Mouse (Mus musculus) ovary, postnatal 36 days (tissue): ENCODE measurements around the gene Mthfsd.

Source experiments
- DNase-seq: peaks from one replicate; pipeline ENCODE4 v3.0.0; 2022; ENCODE audit warnings: low spot score, mixed read lengths

Mthfsd gene

DNA sequence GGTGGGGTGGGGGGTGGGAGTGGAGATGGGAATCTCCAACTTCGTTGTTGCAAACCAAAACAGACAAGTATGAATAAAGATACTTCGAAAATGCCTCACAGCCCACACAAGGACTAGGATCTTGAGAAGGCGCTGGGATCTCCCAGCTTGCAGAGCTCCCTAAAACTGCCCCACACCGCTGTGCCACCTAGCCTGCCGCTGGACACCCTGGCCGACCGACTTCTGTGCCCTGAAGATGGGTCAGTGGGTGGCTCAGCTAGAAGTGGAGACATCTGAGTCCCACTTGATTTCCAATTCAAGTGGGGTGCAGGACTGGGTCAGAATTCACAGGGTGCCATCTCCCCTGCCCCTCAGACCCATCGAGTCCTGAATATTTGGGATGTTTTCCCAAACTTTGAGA is 13.5 kb upstream of the Mthfsd start:
- DNase-seq, result no peak

- DNase-seq, result no peak
Observed at GRCm38 (mm10) chr8:121120456-121121419, 12.5 kb upstream of the Mthfsd start.

DNA sequence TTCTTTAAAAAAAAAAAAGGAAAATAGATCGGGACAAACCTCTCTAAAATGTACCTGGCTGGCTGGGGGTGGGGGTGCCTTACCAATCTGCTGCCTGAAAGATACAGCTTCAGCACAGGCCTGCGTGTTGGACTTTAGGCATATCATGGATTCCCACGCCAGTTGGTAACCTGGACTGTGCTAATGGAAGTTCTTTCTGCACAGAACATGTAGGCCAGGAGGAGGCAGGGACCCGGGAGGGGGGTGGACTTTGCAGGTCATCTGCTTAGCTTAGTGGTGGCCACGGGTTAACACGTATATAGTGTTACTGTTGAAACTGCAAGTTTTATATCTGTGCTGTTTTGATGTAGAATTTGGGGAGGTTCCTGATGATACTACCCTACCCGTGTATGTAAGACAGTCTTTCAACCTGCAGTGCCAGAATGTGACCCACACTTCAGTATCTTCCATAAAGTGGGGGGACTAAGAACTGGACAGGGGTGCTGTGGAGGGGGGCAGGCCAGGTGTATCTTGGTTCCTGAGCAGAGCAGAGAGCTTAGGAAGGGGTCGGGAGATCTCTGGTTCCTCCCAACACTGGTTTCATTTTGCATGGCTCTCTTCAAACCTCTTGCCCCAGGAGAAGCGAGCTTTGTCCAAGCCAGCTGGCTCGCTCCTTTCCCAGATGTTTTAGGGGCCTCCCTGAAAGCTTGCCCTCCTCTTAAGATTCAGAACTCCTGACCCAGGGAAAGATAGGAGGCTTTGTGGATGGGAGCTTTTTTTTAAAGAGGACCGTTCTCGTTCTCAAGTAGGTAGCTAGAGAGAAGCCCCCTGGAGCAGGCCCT is 11.7 kb upstream of the Mthfsd start:
- DNase-seq, result no peak

DNA sequence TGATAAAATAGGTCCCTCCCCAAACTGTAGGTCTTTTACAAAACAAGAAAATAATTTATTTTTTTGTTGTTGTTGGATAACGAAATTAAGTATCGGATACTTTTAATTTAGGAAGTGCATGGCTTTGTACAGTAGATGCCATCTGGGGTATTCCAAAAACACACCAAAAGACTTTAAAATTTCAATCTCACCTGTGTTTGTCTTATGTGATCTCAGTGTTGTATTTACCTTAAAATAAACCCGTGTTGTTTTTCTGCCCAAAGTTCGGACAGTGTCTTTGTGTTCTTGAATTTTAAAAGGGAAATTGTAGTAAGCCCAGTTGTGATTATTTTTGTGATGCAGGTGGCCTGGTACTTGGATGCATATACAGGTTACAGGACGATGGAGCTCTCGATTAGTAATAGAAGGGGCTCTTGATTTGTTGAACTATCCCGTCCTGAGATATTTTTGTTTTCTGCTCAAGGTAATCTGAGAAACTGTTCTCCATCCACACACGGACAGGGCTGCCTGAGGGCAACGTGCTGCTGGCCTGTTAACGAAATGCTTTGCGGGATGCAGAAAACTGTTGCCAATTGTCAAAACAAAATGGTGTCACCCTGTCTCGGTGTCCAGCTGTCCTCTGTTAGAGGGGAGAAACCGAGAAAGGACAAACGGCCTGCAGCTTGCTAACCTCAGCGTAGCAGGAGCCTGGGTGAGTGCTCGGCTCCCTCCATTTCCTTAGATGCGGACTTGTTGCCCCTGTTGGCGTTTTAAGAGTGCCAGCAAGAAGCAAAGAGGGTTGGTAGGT is 10.6 kb upstream of the Mthfsd start:
- no peak for DNase-seq

GRCm38 (mm10) chr8:121117906-121118305 is 9.7 kb upstream of the Mthfsd start:
- no peak for DNase-seq

GRCm38 (mm10) chr8:121117186-121117651 is 9.0 kb upstream of the Mthfsd start:
- no peak for DNase-seq

GRCm38 (mm10) chr8:121116591-121117185 is 8.5 kb upstream of the Mthfsd start:
- DNase-seq, result no peak

- peak; percentile 76 for DNase-seq
Observed at GRCm38 (mm10) chr8:121115948-121116347, 7.8 kb upstream of the Mthfsd start, which contains the start of gene Foxc2. Gene Foxc2, plus strand, starts transcription at chr8:121116171.

GRCm38 (mm10) chr8:121115136-121115535 is 6.9 kb upstream of the Mthfsd start:
- DNase-seq, result no peak

GRCm38 (mm10) chr8:121113261-121113660 is 5.1 kb upstream of the Mthfsd start:
- DNase-seq, result peak; percentile 95

DNA sequence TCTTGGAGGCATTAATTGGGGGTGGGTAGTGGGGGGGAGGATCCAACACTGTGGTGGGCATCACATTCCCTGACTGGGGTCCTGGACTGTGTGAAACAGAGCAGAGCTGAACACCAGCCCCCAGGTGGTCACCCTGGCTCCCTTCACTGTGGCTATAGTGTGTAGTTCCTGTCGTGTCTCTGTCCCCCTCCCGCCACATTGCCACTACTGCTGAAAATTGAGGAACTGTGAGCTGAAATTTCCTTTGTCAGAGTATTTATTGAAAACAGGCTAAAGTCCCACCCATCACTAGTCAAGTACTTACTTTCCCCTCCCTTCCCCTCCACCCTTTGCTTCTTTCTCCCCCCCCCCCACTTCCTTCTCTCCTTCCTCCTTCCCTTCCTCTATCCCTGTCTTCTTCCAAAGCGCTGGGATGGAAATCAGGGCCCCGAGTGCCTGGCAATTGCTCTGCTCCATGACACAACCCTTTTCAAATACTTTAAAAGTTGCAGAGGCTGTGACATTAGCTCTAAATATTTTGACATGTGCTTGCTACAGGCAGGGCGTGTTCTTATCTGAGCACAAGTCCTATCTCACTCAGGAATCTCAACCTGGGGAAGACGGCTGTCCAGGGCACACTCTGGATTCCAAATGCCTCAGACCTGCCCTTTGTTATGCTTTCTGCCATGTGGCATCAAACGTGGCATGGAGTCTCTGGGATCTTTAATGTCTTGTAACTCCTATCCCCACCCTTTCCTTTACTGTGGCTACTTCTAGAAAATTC is 3.1 kb upstream of the Mthfsd start:
- no peak for DNase-seq

DNA sequence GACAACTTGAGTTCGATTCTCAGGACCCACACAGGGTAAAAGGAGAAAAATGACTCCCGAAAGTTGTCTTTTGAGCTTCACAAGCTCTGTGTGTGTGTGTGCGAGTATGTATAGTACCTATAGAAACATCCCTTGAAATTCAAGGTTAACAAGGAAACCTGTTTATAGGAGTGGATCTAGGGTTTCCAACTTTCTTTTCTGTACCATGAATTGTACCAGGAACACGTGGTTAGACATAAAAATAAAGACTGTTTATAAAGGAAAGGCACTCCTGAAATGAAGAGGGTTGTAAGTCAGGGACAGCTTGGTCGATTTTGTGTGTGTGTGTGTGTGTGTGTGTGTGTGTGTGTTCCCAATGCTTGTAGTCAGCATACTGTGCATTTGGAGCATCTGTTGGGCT is 465 bp upstream of the Mthfsd start:
- no peak for DNase-seq

GRCm38 (mm10) chr8:121104049-121104818 is 4.0 kb downstream of the Mthfsd start:
- peak; percentile 67 for DNase-seq

DNA sequence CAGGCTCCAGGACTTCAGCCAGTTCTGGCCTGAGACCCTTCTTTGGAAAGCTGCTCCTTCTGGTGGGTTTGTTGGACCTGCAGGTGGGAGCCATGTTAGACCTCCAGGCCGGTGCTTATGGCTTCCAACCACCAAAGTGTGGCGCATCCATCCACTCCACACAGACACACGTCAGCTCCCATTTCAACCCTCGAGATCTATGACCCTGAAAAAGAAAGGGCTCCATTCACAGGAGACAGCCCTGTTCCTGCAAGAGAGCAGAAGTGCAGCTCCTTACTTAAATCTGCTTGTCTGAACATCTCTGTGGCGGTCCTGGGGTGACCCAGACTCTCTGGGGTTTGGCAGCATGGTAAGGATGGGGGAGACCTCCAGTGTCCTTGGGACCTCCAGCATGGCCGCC is 14.7 kb downstream of the Mthfsd start:
- no peak for DNase-seq

- peak; percentile 79 for DNase-seq
Observed at GRCm38 (mm10) chr8:121092627-121093026, 15.6 kb downstream of the Mthfsd start.

- no peak for DNase-seq
Observed at GRCm38 (mm10) chr8:121092141-121092540, 16.1 kb downstream of the Mthfsd start.

GRCm38 (mm10) chr8:121090716-121091115 is 17.5 kb downstream of the Mthfsd start:
- DNase-seq, result no peak

- no peak for DNase-seq
Observed at GRCm38 (mm10) chr8:121089631-121090380, 18.4 kb downstream of the Mthfsd start.
